ENCODE assay signal across 13 mouse cellular contexts in the genomic region with DNA sequence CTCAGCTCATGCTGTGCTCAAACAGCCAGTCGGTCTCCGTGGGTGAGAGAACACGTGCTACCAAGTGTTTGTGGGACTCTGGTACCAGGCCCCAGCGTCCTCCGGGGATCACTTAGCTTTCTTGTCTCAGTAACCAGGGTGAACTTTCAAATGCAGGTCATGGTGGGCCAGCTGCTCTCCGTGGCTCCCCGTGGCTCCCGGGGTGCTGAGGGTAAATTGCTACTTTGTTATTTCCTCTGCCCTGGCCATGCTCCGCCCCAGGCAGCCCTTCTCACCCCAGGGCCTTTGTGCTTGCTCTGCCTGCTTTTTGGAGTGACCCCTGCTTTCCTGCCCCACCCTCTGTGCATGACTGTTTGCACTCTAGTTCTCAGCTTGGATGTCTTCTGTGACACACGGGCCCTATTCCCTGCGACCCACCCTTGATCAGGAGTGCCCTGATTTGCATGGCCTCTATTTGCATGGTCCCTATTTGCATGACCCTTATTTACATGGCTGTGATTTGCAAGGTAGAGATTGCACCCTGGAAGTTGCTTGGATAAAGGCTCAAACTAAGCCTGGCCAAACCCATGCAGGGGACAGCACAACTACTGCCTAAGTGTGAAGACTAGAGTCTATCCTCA.
DNase-seq lines count a peak whose midpoint lies in the region; ATAC-seq and TF ChIP-seq lines count a peak whose summit lies in the region.
"Had no signal": no experiment of that assay in that cellular context is flagged by ENCODE, and none has a peak within 500 bp of the region (broad histone marks: within the 10 kb centered on the region; RNA-seq: fewer than 3 reads in every experiment).

No protein-coding gene starts in this region.

- no peak for ATAC-seq in forebrain, embryonic 11.5 days (replicated peaks; ENCODE audit: low FRiP score)
- no peak for ATAC-seq in forebrain, postnatal 0 days
- ATAC-seq in neural tube, embryonic 12.5 days (ENCODE audit: low FRiP score, low read depth), result no peak; the same call in 1 of the 2 replicates
- ATAC-seq in forebrain, embryonic 15.5 days (replicated peaks), result no peak

- no peak for DNase-seq in forebrain, embryonic 11.5 days (ENCODE audit: low spot score)
- DNase-seq in forebrain, postnatal 0 days, result no peak
- DNase-seq in neural tube, embryonic 10.5 days (ENCODE audit: extremely low spot score, low spot score), result no peak
- DNase-seq in right cerebral cortex, postnatal 10 days (ENCODE audit: low spot score in 2 of 2), result no peak
- no peak for DNase-seq in layer of hippocampus, adult 2 months (ENCODE audit: low spot score in 2 of 2)
- DNase-seq: cerebellum, postnatal 25 days; left cerebral cortex, postnatal 4 days; lung, postnatal 4 days had no signal

- 0 out of 2 replicates have a peak overlapping the region, but pooled peaks have one; percentile 37 for H3K27ac ChIP-seq in forebrain, embryonic 11.5 days (ENCODE audit: low read depth, low read length)
- no peak overlapping the region for H3K27ac ChIP-seq in forebrain, postnatal 0 days (ENCODE audit: low read depth, low read length)
- no peak overlapping the region for H3K27ac ChIP-seq in neural tube, embryonic 12.5 days
- H3K27ac ChIP-seq in forebrain, embryonic 15.5 days (replicated peaks), result peak overlapping the region; percentile 78; the same call in 1 of the 2 replicates
- 0 out of 2 replicates have a peak overlapping the region, but pooled peaks have one; percentile 21 for H3K27ac ChIP-seq in olfactory bulb, adult 2 months (ENCODE audit: insufficient read depth, low read depth, low read length)
- no peak overlapping the region for H3K27ac ChIP-seq in layer of hippocampus, adult 2 months
- H3K27ac ChIP-seq: embryonic facial prominence, embryonic 15.5 days; liver, embryonic 14.5 days had no signal

- no peaks in the 10 kb centered on the region for H3K36me3 ChIP-seq in forebrain, embryonic 11.5 days (ENCODE audit: control insufficient read depth, insufficient read depth, low read length)
- H3K36me3 ChIP-seq in forebrain, postnatal 0 days (ENCODE audit: insufficient read depth), result no peaks in the 10 kb centered on the region
- no peaks in the 10 kb centered on the region for H3K36me3 ChIP-seq in neural tube, embryonic 12.5 days
- H3K36me3 ChIP-seq in forebrain, embryonic 15.5 days, result no peaks in the 10 kb centered on the region
- H3K36me3 ChIP-seq: embryonic facial prominence, embryonic 15.5 days had no signal

- no peak for TF ChIP-seq POLR2A in olfactory bulb, adult 2 months (IDR thresholded peaks at IDR 0.05; ENCODE audit: insufficient read depth, low read depth, low read length)

- H3K4me2 ChIP-seq in forebrain, embryonic 11.5 days (ENCODE audit: low read depth, low read length, severe bottlenecking), result no peak overlapping the region; the same call in 1 of the 2 replicates
- H3K4me2 ChIP-seq in forebrain, postnatal 0 days (ENCODE audit: low read depth), result no peak overlapping the region
- peak overlapping the region; percentile 58; the same call in 1 of the 2 replicates for H3K4me2 ChIP-seq in neural tube, embryonic 12.5 days (replicated peaks)
- no peak overlapping the region for H3K4me2 ChIP-seq in forebrain, embryonic 15.5 days (replicated peaks)

- peaks cover 7% of the 10 kb centered on the region; the same call in 1 of the 2 replicates for H3K4me1 ChIP-seq in forebrain, embryonic 11.5 days (replicated peaks; ENCODE audit: control insufficient read depth, insufficient read depth, low read length)
- peaks cover 7% of the 10 kb centered on the region; the same call in 1 of the 2 replicates for H3K4me1 ChIP-seq in forebrain, postnatal 0 days (ENCODE audit: insufficient read depth)
- peaks cover 43% of the 10 kb centered on the region for H3K4me1 ChIP-seq in neural tube, embryonic 12.5 days
- peaks cover 37% of the 10 kb centered on the region for H3K4me1 ChIP-seq in forebrain, embryonic 15.5 days
- peaks cover 46% of the 10 kb centered on the region for H3K4me1 ChIP-seq in olfactory bulb, adult 2 months (ENCODE audit: control insufficient read depth, insufficient read depth, low read length)

- H3K4me3 ChIP-seq in forebrain, embryonic 11.5 days (ENCODE audit: low read depth, low read length), result no peak overlapping the region
- H3K4me3 ChIP-seq in forebrain, postnatal 0 days (ENCODE audit: low read depth, low read length), result no peak overlapping the region
- no peak overlapping the region for H3K4me3 ChIP-seq in neural tube, embryonic 12.5 days
- H3K4me3 ChIP-seq in forebrain, embryonic 15.5 days, result no peak overlapping the region
- H3K4me3 ChIP-seq in olfactory bulb, adult 2 months (ENCODE audit: insufficient read depth, low read depth, low read length), result no peak overlapping the region
- no peak overlapping the region for H3K4me3 ChIP-seq in layer of hippocampus, adult 2 months

- TF ChIP-seq CTCF in forebrain, postnatal 0 days (IDR thresholded peaks at IDR 0.05; ENCODE audit: low read depth), result no peak
- no peak for TF ChIP-seq CTCF in olfactory bulb, adult 2 months (IDR thresholded peaks at IDR 0.05; ENCODE audit: insufficient read depth, low read depth, low read length)
- TF ChIP-seq CTCF in layer of hippocampus, adult 2 months (conservative IDR thresholded peaks at IDR 0.05), result no peak

- no peak overlapping the region for H3K9ac ChIP-seq in forebrain, embryonic 11.5 days (ENCODE audit: low read length)
- no peak overlapping the region for H3K9ac ChIP-seq in forebrain, postnatal 0 days
- H3K9ac ChIP-seq in neural tube, embryonic 12.5 days, result no peak overlapping the region
- no peak overlapping the region for H3K9ac ChIP-seq in forebrain, embryonic 15.5 days (replicated peaks)
- H3K9ac ChIP-seq: embryonic facial prominence, embryonic 15.5 days; liver, embryonic 14.5 days had no signal

- H3K9me3 ChIP-seq in forebrain, embryonic 11.5 days (ENCODE audit: control insufficient read depth, low read length), result no peaks in the 10 kb centered on the region
- no peaks in the 10 kb centered on the region for H3K9me3 ChIP-seq in forebrain, postnatal 0 days (ENCODE audit: low read length)
- H3K9me3 ChIP-seq in neural tube, embryonic 12.5 days, result no peaks in the 10 kb centered on the region
- H3K9me3 ChIP-seq in forebrain, embryonic 15.5 days, result no peaks in the 10 kb centered on the region
- H3K9me3 ChIP-seq: embryonic facial prominence, embryonic 15.5 days had no signal

- peaks cover 4% of the 10 kb centered on the region; the same call in 1 of the 2 replicates for H3K27me3 ChIP-seq in forebrain, embryonic 11.5 days (ENCODE audit: control insufficient read depth, insufficient read depth, low read length)
- H3K27me3 ChIP-seq in forebrain, postnatal 0 days (ENCODE audit: insufficient read depth, low read length), result no peaks in the 10 kb centered on the region
- 0 out of 2 replicates have a peak, but pooled peaks cover under 1% of the 10 kb centered on the region for H3K27me3 ChIP-seq in neural tube, embryonic 12.5 days (replicated peaks)
- H3K27me3 ChIP-seq in forebrain, embryonic 15.5 days, result no peaks in the 10 kb centered on the region

- WGBS in forebrain, embryonic 11.5 days, result 19% methylated on average over 11 of the region's 11 CpGs
- 32% methylated on average over 11 of the region's 11 CpGs for WGBS in forebrain, postnatal 0 days
- WGBS in neural tube, embryonic 12.5 days, result 10% methylated on average over 11 of the region's 11 CpGs
- WGBS in forebrain, embryonic 15.5 days, result 26% methylated on average over 11 of the region's 11 CpGs
- 40% methylated on average over 11 of the region's 11 CpGs for WGBS in olfactory bulb, adult 2 months

Comparison
In these comparisons a context has a peak if more than half of its experiments do, and no peak if none do; other contexts are left out.
1. H3K27ac ChIP-seq: peak in forebrain, embryonic 11.5 days (single experiment), forebrain, embryonic 15.5 days (single experiment) and olfactory bulb, adult 2 months (single experiment); none in forebrain, postnatal 0 days (single experiment), neural tube, embryonic 12.5 days (single experiment) and layer of hippocampus, adult 2 months (single experiment).